Comparison of ENCODE assay signal across 26 mouse cellular contexts in the genomic region with DNA sequence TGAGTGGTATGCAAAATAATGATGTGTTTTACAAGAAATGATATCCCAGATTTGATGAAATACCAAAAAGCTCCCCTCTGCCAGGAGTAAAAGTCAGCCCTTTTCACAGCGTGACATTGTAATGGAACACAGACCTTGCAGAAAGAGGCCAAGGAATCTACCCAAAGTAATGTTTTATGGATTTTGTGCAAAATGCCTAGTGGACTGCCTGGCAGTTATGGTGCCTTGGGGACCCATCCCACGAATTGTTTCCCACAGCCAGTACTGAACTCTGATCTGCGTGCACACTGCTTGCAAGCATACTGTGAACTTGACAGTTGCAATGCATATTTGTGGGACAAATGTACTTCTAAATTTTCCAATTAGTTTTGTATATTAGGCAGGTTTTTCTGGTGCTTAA.
DNase-seq lines count a peak whose midpoint lies in the region; ATAC-seq and TF ChIP-seq lines count a peak whose summit lies in the region.
"Had no signal": no experiment of that assay in that cellular context is flagged by ENCODE, and none has a peak within 500 bp of the region (broad histone marks: within the 10 kb centered on the region; RNA-seq: fewer than 3 reads in every experiment).

No protein-coding gene starts in this region.

- 0 out of 2 replicates have a peak overlapping the region, but pooled peaks have one; percentile 9 for H3K27ac ChIP-seq in midbrain, embryonic 10.5 days (replicated peaks)
- H3K27ac ChIP-seq in midbrain, embryonic 16.5 days (ENCODE audit: low read length) = no peak overlapping the region
- no peak overlapping the region for H3K27ac ChIP-seq in limb, embryonic 12.5 days
- no peak overlapping the region for H3K27ac ChIP-seq in liver, postnatal 0 days (ENCODE audit: low read depth)
- H3K27ac ChIP-seq: embryonic facial prominence, embryonic 15.5 days; hindbrain, embryonic 12.5 days; hindbrain, embryonic 15.5 days; intestine, embryonic 15.5 days had no signal

- no peak for TF ChIP-seq EP300 in liver, postnatal 0 days (IDR thresholded peaks at IDR 0.05; ENCODE audit: low read depth)

- no peaks in the 10 kb centered on the region for H3K27me3 ChIP-seq in midbrain, embryonic 10.5 days (ENCODE audit: low read depth, poor library complexity, severe bottlenecking)
- H3K27me3 ChIP-seq in midbrain, embryonic 16.5 days (ENCODE audit: control insufficient read depth, insufficient read depth, low read depth, low read length) = no peaks in the 10 kb centered on the region
- no peaks in the 10 kb centered on the region for H3K27me3 ChIP-seq in limb, embryonic 12.5 days
- no peaks in the 10 kb centered on the region for H3K27me3 ChIP-seq in liver, postnatal 0 days (ENCODE audit: insufficient read depth, low read length)
- H3K27me3 ChIP-seq: CH12.LX; embryonic facial prominence, embryonic 15.5 days; hindbrain, embryonic 12.5 days; hindbrain, embryonic 15.5 days; intestine, embryonic 15.5 days; Patski had no signal

- no peaks in the 10 kb centered on the region for H3K4me1 ChIP-seq in midbrain, embryonic 10.5 days
- H3K4me1 ChIP-seq in midbrain, embryonic 16.5 days (ENCODE audit: control insufficient read depth, insufficient read depth, low read length) = no peaks in the 10 kb centered on the region
- H3K4me1 ChIP-seq in limb, embryonic 12.5 days (replicated peaks) = peaks cover 4% of the 10 kb centered on the region
- no peaks in the 10 kb centered on the region for H3K4me1 ChIP-seq in liver, postnatal 0 days (ENCODE audit: insufficient read depth)
- H3K4me1 ChIP-seq: embryonic facial prominence, embryonic 15.5 days; hindbrain, embryonic 12.5 days; hindbrain, embryonic 15.5 days; intestine, embryonic 15.5 days had no signal

- no peak for TF ChIP-seq CTCF in liver, postnatal 0 days (IDR thresholded peaks at IDR 0.05; ENCODE audit: low read depth)

- no peaks in the 10 kb centered on the region for H3K36me3 ChIP-seq in midbrain, embryonic 10.5 days
- H3K36me3 ChIP-seq in midbrain, embryonic 16.5 days (ENCODE audit: control insufficient read depth, insufficient read depth, low read length) = no peaks in the 10 kb centered on the region
- H3K36me3 ChIP-seq in limb, embryonic 12.5 days = no peaks in the 10 kb centered on the region
- no peaks in the 10 kb centered on the region for H3K36me3 ChIP-seq in liver, postnatal 0 days (replicated peaks; ENCODE audit: insufficient read depth, low read length)
- H3K36me3 ChIP-seq: embryonic facial prominence, embryonic 15.5 days; G1E; hindbrain, embryonic 12.5 days; hindbrain, embryonic 15.5 days; intestine, embryonic 15.5 days had no signal

- WGBS in midbrain, embryonic 10.5 days = 80% methylated on average over 3 of the region's 3 CpGs
- WGBS in midbrain, embryonic 16.5 days = 69% methylated on average over 3 of the region's 3 CpGs
- WGBS in limb, embryonic 12.5 days = 31% methylated on average over 3 of the region's 3 CpGs
- 84% methylated on average over 3 of the region's 3 CpGs for WGBS in liver, postnatal 0 days (ENCODE audit: insufficient replicate concordance)

- no peak overlapping the region for H3K4me2 ChIP-seq in midbrain, embryonic 16.5 days (ENCODE audit: low read length)
- no peak overlapping the region for H3K4me2 ChIP-seq in limb, embryonic 12.5 days
- no peak overlapping the region for H3K4me2 ChIP-seq in liver, postnatal 0 days (ENCODE audit: low read depth, low read length)
- H3K4me2 ChIP-seq: embryonic facial prominence, embryonic 15.5 days; heart, embryonic 11.5 days; hindbrain, embryonic 12.5 days; hindbrain, embryonic 15.5 days; intestine, embryonic 15.5 days had no signal

- no peak overlapping the region for H3K9ac ChIP-seq in midbrain, embryonic 16.5 days (ENCODE audit: low read depth, low read length)
- H3K9ac ChIP-seq in limb, embryonic 12.5 days (replicated peaks) = no peak overlapping the region
- H3K9ac ChIP-seq in liver, postnatal 0 days (replicated peaks) = no peak overlapping the region
- H3K9ac ChIP-seq: embryonic facial prominence, embryonic 15.5 days; forebrain, postnatal 0 days; hindbrain, embryonic 12.5 days; hindbrain, embryonic 15.5 days; intestine, embryonic 15.5 days had no signal

- H3K9me3 ChIP-seq in midbrain, embryonic 10.5 days (replicated peaks) = no peaks in the 10 kb centered on the region
- H3K9me3 ChIP-seq in midbrain, embryonic 16.5 days (replicated peaks; ENCODE audit: control insufficient read depth, low read length, poor library complexity, severe bottlenecking) = no peaks in the 10 kb centered on the region
- no peaks in the 10 kb centered on the region for H3K9me3 ChIP-seq in limb, embryonic 12.5 days
- no peaks in the 10 kb centered on the region for H3K9me3 ChIP-seq in liver, postnatal 0 days (ENCODE audit: low read length)
- H3K9me3 ChIP-seq: embryonic facial prominence, embryonic 15.5 days; G1E; hindbrain, embryonic 12.5 days; hindbrain, embryonic 15.5 days; intestine, embryonic 15.5 days had no signal

- ATAC-seq in midbrain, embryonic 16.5 days = no peak
- ATAC-seq in limb, embryonic 12.5 days (ENCODE audit: insufficient number of reproducible peaks, insufficient read depth, low FRiP score, low TSS enrichment, low read depth) = peak; percentile 63; the same call in 1 of the 2 replicates
- no peak for ATAC-seq in liver, postnatal 0 days
- no peak for ATAC-seq in megakaryocyte, adult 5-6 weeks (ENCODE audit: poor library complexity, severe bottlenecking)
- ATAC-seq: forebrain, embryonic 14.5 days; forebrain, postnatal 0 days; intestine, embryonic 15.5 days; Patski had no signal

- peak; percentile 16 for DNase-seq in embryo, embryonic 11.5 days (ENCODE audit: low read depth, low spot score)
- DNase-seq in embryo, embryonic 10.5 days (ENCODE audit: low spot score) = no peak
- DNase-seq in midbrain, embryonic 10.5 days (ENCODE audit: low spot score) = no peak
- peak; percentile 66 for DNase-seq in mesoderm, embryonic 11.5 days (ENCODE audit: low read depth, low spot score)
- no peak for DNase-seq in liver, postnatal 0 days
- DNase-seq: adrenal gland, postnatal 10 days; B cell, adult 2 months; cerebellum, adult 11 months; cerebellum, adult 2 months; cerebellum, adult 9-11 months; cerebellum, postnatal 25 days; forebrain, postnatal 0 days; gastrocnemius, postnatal 10 days; gastrocnemius, postnatal 36 days had no signal

- no peak overlapping the region for H3K4me3 ChIP-seq in midbrain, embryonic 10.5 days
- H3K4me3 ChIP-seq in midbrain, embryonic 16.5 days (ENCODE audit: low read depth, low read length) = no peak overlapping the region
- no peak overlapping the region for H3K4me3 ChIP-seq in limb, embryonic 12.5 days (replicated peaks)
- H3K4me3 ChIP-seq in liver, postnatal 0 days (ENCODE audit: low read depth, low read length) = no peak overlapping the region
- H3K4me3 ChIP-seq: embryonic facial prominence, embryonic 15.5 days; hindbrain, embryonic 12.5 days; hindbrain, embryonic 15.5 days; intestine, embryonic 15.5 days had no signal

Comparison
In these comparisons a context has a peak if more than half of its experiments do, and no peak if none do; other contexts are left out.
1. DNase-seq: peak in embryo, embryonic 11.5 days (single experiment) and mesoderm, embryonic 11.5 days (single experiment); none in embryo, embryonic 10.5 days (single experiment), midbrain, embryonic 10.5 days (single experiment) and liver, postnatal 0 days (single experiment).